ENCODE assay signal across 12 mouse cellular contexts in genomic region chr17:45836253-45836652, GRCm38 (mm10).
DNase-seq lines count a peak whose midpoint lies in the region; ATAC-seq and TF ChIP-seq lines count a peak whose summit lies in the region.
"Had no signal": no experiment of that assay in that cellular context is flagged by ENCODE, and none has a peak within 500 bp of the region (broad histone marks: within the 10 kb centered on the region; RNA-seq: fewer than 3 reads in every experiment).

No protein-coding gene starts in this region.

- peaks cover 3% of the 10 kb centered on the region; the same call in 1 of the 2 replicates for H3K9me3 ChIP-seq in heart, embryonic 13.5 days
- no peaks in the 10 kb centered on the region for H3K9me3 ChIP-seq in kidney, postnatal 0 days (replicated peaks; ENCODE audit: low read length)

- intact Hi-C loops in heart, postnatal 25 days (cut with DNase I): no loop called here

- no peaks in the 10 kb centered on the region for H3K36me3 ChIP-seq in heart, embryonic 13.5 days
- H3K36me3 ChIP-seq in kidney, postnatal 0 days (ENCODE audit: insufficient read depth, low read length): no peaks in the 10 kb centered on the region
- H3K36me3 ChIP-seq: embryonic facial prominence, embryonic 15.5 days; hindbrain, embryonic 12.5 days had no signal

- H3K4me2 ChIP-seq in heart, embryonic 13.5 days: no peak overlapping the region
- no peak overlapping the region for H3K4me2 ChIP-seq in kidney, postnatal 0 days (ENCODE audit: low read length)
- H3K4me2 ChIP-seq: embryonic facial prominence, embryonic 15.5 days; hindbrain, embryonic 12.5 days had no signal

- no peak overlapping the region for H3K27ac ChIP-seq in heart, embryonic 13.5 days (replicated peaks)
- no peak overlapping the region for H3K27ac ChIP-seq in kidney, postnatal 0 days
- no peak overlapping the region for H3K27ac ChIP-seq in layer of hippocampus, adult 2 months
- H3K27ac ChIP-seq: embryonic facial prominence, embryonic 15.5 days; heart, adult 2 months; hindbrain, embryonic 12.5 days had no signal

- TF ChIP-seq CTCF in kidney, postnatal 0 days (IDR thresholded peaks at IDR 0.05; ENCODE audit: low read depth): no peak
- no peak for TF ChIP-seq CTCF in layer of hippocampus, adult 2 months (conservative IDR thresholded peaks at IDR 0.05)

- 52% methylated on average over 7 of the region's 7 CpGs for WGBS in heart, embryonic 13.5 days
- 60% methylated on average over 7 of the region's 7 CpGs for WGBS in kidney, postnatal 0 days

- no peak for DNase-seq in heart, postnatal 25 days (ENCODE audit: low spot score)
- DNase-seq in testis, postnatal 14 days (ENCODE audit: low spot score): peak; percentile 23
- no peak for DNase-seq in testis, postnatal 10 days (ENCODE audit: low spot score)
- peak; percentile 23 for DNase-seq in kidney, postnatal 0 days (ENCODE audit: low spot score)
- no peak for DNase-seq in spleen, postnatal 10 days (ENCODE audit: low spot score in 2 of 2)
- no peak for DNase-seq in urinary bladder, postnatal 36 days (ENCODE audit: low spot score in 2 of 2)
- no peak for DNase-seq in layer of hippocampus, adult 2 months (ENCODE audit: low spot score in 2 of 2)
- DNase-seq: heart, adult 2 months had no signal

- H3K4me3 ChIP-seq in heart, embryonic 13.5 days: no peak overlapping the region
- H3K4me3 ChIP-seq in kidney, postnatal 0 days (replicated peaks; ENCODE audit: low read depth, low read length): no peak overlapping the region
- no peak overlapping the region for H3K4me3 ChIP-seq in layer of hippocampus, adult 2 months
- H3K4me3 ChIP-seq: embryonic facial prominence, embryonic 15.5 days; heart, adult 2 months; hindbrain, embryonic 12.5 days had no signal

- H3K9ac ChIP-seq in heart, embryonic 13.5 days: 0 out of 2 replicates have a peak overlapping the region, but pooled peaks have one; percentile 7
- no peak overlapping the region for H3K9ac ChIP-seq in kidney, postnatal 0 days (ENCODE audit: low read depth, low read length)
- H3K9ac ChIP-seq: embryonic facial prominence, embryonic 15.5 days; hindbrain, embryonic 12.5 days had no signal

- H3K4me1 ChIP-seq in heart, embryonic 13.5 days: peaks cover 10% of the 10 kb centered on the region; the same call in 1 of the 2 replicates
- H3K4me1 ChIP-seq in kidney, postnatal 0 days (replicated peaks; ENCODE audit: insufficient read depth, low read length): no peaks in the 10 kb centered on the region

- peaks cover 16% of the 10 kb centered on the region; the same call in 1 of the 2 replicates for H3K27me3 ChIP-seq in heart, embryonic 13.5 days (replicated peaks)
- H3K27me3 ChIP-seq in kidney, postnatal 0 days (ENCODE audit: insufficient read depth, low read length): no peaks in the 10 kb centered on the region
- H3K27me3 ChIP-seq: embryonic facial prominence, embryonic 15.5 days; hindbrain, embryonic 12.5 days had no signal

- ATAC-seq in heart, embryonic 13.5 days (ENCODE audit: extremely low read depth, insufficient number of reproducible peaks, low FRiP score, low TSS enrichment): no peak
- ATAC-seq in kidney, postnatal 0 days (replicated peaks; ENCODE audit: low FRiP score, low read depth): no peak
- ATAC-seq: CD4-positive, CD25-positive, alpha-beta regulatory T cell, adult 4 months had no signal

Comparison
In these comparisons a context has a peak if more than half of its experiments do, and no peak if none do; other contexts are left out.
1. DNase-seq: peak in testis, postnatal 14 days (single experiment) and kidney, postnatal 0 days (single experiment); none in heart, postnatal 25 days (single experiment), testis, postnatal 10 days (single experiment), spleen, postnatal 10 days (0 of 2), urinary bladder, postnatal 36 days (0 of 2) and layer of hippocampus, adult 2 months (0 of 2).